Mouse (Mus musculus) brain, embryonic 14.5 days (tissue): ENCODE data around the gene Nck1.

Experiments
- CTCF ChIP-seq: fragments of 200-500 bp; IDR thresholded peaks from 2 replicates; pipeline ENCODE4 v1.5.1; 2012; ENCODE audit warnings: inconsistent platforms, mild to moderate bottlenecking, moderate library complexity, borderline replicate concordance; ENCODE audit not compliant: insufficient read depth, insufficient read length; ENCODE audit errors: extremely low read depth
- POLR2A ChIP-seq: fragments of 200-500 bp; IDR thresholded peaks from 2 replicates; pipeline ENCODE4 v1.6.1; 2012; ENCODE audit warnings: mild to moderate bottlenecking, inconsistent platforms, borderline replicate concordance; ENCODE audit not compliant: poor library complexity, insufficient read depth, insufficient read length, severe bottlenecking; ENCODE audit errors: extremely low read depth

GRCm38 (mm10) chr9:100473361-100473760 is 72.6 kb downstream of the Nck1 start:
- no peak for TF ChIP-seq CTCF
- TF ChIP-seq POLR2A, result no peak
